Mouse (Mus musculus): ENCODE measurements at regions not wholly inside any gene's neighbourhood (a gene's known extent, or its start where the extent isn't known, plus 50 kb on each side); places are given as distances from the start of the nearest gene placed in this dataset.
A peak's percentile ranks its signal among the peaks of the same experiment; 100 is the strongest.

DNA sequence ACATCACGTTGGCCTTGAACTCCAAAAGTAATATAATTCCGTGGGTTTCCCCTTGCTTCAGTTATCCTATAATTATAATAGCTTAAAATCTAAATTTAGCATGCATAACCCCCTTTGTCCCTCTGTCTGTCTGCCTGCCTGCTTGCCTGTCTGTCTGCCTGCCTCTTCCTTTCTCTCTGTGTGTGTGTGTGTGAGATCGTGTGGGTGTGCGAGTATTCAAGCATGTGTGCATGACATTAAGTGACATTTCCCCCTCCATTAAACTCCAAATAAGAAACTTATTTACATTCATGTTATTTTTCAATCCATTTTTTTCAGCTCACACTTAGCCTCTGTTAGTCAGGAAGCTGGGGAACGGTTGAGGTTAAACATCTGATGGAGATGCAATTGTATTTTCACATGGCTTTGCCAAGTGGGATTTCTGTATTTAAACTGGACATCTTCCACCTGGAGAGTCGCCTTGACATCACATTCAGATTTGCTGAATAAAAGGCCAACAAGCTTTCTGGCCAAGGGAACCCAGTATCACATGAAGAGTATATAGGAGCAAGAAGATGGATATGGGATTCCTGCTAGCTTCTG is 130.8 kb upstream of the Map3k1 start:
- DNase-seq (ENCODE audit: low spot score in 2 of 2) = no peak

GRCm38 (mm10) chr13:111940275-111940674 is 131.5 kb upstream of the Map3k1 start:
- no peak for DNase-seq (ENCODE audit: low spot score in 2 of 2)

DNA sequence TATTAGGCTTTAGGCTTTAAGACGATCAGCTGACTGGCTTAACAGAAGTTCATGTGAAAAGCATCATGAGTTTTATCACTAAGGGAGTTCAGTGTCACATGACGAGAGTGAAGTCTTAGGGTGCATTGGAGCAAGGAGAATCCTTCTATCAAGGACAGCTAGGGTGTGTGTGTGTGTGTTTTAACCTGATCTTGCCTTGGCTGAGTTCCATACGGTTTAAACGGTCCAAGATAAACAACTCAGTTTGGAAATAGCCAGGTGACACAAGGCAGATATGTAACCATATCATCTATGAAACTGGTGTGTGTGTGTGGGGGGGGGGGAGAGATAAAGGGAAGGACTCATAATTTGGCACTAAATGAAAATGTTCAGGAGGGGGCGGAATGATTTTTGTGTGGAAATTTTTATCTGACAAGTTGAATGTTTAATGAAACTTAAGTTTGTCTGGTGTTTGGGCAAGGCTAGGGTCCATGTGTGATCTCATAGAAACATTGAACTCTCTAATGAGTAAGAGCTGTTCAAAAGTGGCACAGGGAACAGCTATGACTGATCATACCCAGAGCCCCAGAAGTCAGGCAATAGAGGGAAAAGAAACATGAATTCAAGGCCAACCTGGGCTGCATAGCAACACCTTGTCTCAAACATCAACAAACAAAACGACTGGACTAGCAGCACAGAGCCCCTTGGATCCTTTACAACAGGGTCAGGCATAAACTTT is 132.2 kb upstream of the Map3k1 start:
- no peak for DNase-seq (ENCODE audit: low spot score in 2 of 2)

DNA sequence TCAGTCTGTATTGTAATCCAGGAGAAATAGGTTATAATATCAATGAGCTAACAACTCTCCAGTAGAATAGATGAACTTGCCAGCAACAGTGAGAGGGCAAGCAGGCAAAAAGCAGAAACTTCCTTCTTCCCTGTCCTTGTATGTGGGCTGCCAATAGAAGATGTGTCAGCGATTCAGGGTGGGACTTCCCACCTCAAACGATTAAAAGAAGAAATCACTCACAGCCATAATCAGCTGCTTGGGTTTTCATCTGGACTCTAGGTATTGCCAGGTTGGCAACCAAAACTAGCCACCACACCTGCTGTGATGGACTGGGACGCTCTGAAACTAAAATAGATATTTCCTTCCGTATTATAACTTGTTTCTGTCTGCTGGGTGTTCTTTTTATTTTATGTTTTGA is 133.2 kb upstream of the Map3k1 start:
- no peak for DNase-seq (ENCODE audit: low spot score in 2 of 2)

DNA sequence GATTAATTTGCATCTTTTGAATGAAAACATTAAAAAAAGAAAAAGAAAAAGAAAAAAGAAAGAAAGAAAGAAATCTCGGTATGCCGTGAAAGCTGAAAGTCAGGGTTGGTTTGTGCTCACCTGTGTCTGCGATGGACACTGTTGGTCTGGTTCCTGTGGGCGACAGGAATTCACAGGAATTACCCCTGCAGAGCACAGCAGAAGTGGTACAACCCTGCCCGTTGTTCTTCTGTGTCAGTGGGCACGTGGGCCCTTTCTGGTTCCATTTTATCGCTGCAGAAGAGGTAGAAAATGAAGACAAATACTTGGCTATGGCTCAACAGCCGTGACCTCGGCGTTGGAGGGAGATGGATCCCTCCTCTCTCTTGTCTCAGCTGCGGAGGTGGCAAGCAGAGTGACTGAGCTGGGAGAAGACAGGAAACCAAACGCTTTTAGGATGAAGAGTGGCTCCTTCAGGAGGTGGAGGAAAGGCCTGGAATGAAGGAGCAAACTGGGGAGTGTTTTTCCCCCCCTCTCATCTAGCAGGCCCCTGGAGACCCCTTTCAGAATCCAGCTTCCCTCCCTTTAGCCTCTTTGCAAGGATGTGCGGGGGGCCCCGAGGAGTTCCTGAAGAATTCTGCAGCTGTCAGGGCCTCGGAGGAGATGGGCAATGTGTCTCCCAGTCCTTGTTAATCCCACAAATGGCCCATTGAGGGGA is 134.7 kb upstream of the Map3k1 start:
- peak; percentile 41 to 43 for DNase-seq (ENCODE audit: low spot score in 2 of 2)

GRCm38 (mm10) chr13:111944089-111944406 is 135.3 kb upstream of the Map3k1 start:
- peak; percentile 79 to 83 for DNase-seq (ENCODE audit: low spot score in 2 of 2)

DNA sequence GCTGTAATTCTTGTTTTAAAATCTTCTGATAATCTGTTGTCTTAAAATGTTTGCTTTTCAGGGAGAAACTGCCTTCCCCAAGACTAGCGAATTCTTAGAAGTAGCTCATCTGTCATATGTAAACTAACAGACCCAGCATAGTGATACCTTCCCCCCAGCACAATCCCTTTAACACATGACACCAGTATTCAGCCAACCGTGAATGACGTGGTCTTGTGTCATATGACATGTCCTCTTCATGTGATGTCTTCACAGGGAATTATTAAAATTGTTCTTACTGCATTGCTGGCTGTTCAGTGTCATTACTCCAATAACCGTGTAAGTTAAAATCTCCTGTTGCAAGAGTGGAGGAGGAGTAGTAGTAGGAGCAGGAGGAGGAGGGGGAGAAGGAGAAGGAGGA is 137.5 kb upstream of the Map3k1 start:
- no peak for DNase-seq (ENCODE audit: low spot score in 2 of 2)

- peak in 1 of 2 experiments; percentile 25 for DNase-seq (ENCODE audit: low spot score in 2 of 2)
Observed at GRCm38 (mm10) chr13:111946811-111947210, 138.0 kb upstream of the Map3k1 start.

DNA sequence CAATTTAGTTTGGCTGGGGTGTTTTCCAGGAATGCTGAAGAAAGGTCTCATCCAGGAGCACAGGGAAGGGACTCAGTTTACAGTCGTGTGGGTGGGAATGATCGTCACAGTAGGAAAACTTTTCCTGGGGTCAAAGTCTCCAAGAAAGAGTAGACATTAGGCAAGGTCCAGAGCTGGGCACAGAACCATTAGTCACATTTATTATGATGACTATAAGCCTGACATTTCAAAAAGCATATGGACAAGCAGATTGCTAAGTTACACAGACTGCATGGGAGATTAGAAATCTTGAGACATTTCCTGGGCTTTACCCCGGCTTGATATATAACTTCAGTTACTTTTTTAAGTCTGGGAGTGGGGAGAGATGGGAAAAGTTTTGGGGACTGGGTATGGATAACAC is 139.6 kb upstream of the Map3k1 start:
- DNase-seq (ENCODE audit: low spot score in 2 of 2) = no peak

DNA sequence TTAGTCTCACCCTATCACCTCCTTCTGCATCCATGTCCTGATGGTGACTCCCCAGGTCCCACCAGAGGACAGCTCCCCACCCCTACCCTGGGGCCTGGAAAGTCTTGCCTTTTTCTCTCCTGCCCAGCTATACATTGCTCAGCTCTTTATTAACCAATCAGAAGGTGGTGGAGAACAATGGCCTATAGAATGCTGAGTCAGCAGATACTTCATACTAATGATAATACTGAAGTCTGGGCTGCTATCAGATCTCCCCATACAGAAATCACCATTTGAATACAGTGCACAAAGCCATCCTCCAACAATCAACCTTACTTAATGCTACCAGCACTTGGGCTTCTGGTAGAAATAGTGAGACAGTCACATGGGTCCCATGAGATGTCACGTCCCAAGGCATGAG is 141.2 kb upstream of the Map3k1 start:
- no peak for DNase-seq (ENCODE audit: low spot score in 2 of 2)

GRCm38 (mm10) chr13:111953860-111954519 is 145.2 kb upstream of the Map3k1 start:
- no peak for DNase-seq (ENCODE audit: low spot score in 2 of 2)

DNA sequence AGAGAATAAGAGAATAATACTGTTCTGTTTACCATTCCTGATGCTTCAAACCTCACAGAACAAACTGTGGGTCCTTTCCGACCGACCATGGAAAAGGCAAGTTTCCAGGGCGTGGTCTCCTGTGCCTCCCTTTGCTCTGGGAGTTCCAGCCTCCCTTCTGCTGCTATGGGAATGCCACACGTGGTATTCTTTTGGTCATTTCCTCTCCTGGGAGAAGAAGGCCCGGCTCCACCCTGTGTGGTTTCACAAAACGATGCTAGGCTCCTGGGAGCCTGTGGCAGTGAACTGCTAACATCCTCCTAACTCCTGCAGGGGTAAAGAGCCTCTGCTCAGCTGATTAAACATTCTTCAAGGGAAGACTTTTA is 145.7 kb upstream of the Map3k1 start:
- no peak for DNase-seq (ENCODE audit: low spot score in 2 of 2)

- no peak for DNase-seq (ENCODE audit: low spot score in 2 of 2)
Observed at GRCm38 (mm10) chr13:111957118-111957517, 148.3 kb upstream of the Map3k1 start.

DNA sequence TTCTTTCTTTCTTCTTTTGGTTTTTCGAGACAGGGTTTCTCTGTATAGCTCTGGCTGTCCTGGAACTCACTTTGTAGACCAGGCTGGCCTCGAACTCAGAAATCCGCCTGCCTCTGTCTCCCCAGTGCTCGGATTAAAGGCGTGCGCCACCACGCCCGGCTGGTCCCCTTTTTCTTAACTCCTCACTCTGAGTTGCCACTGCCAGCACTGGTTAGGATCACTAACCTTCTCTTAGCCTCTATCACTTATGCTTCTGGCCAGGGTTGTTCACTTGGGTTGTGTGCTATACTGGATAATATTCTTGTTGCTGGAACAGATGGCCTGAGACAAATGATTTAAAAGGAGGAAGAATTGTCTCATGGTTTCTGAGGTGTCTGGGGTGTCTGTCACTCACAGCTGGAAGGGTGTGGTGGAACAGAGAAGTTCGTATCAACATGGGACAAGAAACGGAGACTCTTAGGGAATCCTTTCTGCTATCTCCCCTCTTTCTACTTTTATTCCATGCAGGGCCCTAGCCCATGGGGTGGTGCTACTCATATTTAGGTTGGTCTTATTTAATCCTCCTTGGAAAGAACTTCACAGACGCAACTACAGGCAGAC is 149.0 kb upstream of the Map3k1 start:
- DNase-seq (ENCODE audit: low spot score in 2 of 2) = no peak

DNA sequence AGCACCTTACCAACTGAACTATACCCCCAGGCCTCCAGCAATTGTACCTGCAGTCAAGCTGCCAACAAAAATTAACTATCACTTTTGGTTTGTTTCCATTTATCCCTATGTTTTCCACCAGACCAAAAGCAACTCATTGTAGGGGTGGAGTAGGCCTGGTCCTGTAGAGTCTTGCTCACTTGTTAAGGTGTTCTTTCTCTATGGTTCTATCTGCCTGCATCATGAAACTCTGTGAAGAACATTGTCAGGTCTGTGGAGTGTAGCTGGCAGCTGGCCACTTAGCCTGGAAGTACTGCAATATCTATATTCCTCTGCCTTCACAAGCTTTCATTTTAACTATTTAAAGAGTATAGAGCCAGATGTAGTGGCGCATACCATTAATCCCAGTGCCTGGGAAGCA is 149.6 kb upstream of the Map3k1 start:
- no peak for DNase-seq (ENCODE audit: low spot score in 2 of 2)

DNA sequence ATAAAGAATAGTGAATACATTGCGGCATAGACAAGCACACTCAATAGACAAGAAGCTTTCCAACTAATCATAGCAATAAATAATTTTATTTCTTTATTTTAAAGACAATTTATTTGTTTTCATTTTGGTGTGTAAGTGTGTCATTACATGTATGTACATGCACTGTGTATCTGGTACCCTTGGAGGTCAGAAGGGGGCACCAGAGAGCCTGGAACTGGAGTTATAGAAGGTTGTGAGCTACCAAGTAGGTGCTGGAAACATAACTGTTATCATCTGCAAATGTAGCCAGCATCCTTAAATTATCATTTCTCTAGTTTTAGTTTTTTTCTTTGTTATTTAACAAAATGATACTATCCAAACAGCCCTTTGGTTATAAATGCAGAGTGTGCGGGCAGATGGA is 151.2 kb upstream of the Map3k1 start:
- no peak for DNase-seq (ENCODE audit: low spot score in 2 of 2)

- DNase-seq (ENCODE audit: low spot score in 2 of 2) = no peak
Observed at GRCm38 (mm10) chr13:111961423-111961822, 152.6 kb upstream of the Map3k1 start.

DNA sequence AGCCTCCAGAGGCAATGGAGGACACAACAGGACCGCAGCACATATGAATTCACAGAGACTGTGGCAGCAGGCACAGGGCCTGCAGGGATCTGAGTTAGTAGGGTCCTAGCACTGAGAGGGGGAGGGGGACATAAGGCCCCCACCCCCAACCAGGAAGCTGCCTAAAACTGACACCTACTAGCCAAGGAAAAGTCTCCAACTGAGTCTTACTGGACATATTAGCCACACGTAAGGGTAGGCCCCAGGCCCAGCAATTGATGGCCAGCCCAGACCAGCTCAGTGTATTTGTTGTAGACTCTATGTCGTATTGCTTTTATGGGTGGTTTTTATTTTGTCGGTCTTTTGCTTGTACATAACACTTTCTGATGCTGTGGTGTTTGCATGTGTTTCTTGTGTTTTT is 153.4 kb upstream of the Map3k1 start:
- DNase-seq (ENCODE audit: low spot score in 2 of 2) = no peak

GRCm38 (mm10) chr13:111966113-111966512 is 157.3 kb upstream of the Map3k1 start:
- no peak for DNase-seq (ENCODE audit: low spot score in 2 of 2)

DNA sequence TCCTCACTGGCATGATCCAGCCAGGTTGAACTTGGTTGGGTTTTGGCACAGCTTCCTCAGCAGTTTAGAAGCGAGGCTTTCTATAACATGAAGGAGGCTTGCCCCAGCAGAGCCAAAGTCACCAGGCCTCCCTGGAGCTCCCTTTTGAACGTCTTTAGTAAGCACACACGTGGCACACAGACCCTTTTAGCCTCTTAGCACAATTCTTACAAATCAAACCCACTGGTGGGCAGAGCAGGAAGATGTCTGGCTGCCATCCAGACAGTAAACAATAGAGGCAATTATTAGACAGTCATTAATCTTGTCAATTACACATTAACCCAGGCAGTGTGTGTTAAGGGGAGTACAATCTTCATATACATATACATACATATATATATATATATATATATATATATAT is 157.8 kb upstream of the Map3k1 start:
- no peak for DNase-seq (ENCODE audit: low spot score in 2 of 2)

GRCm38 (mm10) chr13:111968197-111968596 is 159.4 kb upstream of the Map3k1 start:
- no peak for DNase-seq (ENCODE audit: low spot score in 2 of 2)

DNA sequence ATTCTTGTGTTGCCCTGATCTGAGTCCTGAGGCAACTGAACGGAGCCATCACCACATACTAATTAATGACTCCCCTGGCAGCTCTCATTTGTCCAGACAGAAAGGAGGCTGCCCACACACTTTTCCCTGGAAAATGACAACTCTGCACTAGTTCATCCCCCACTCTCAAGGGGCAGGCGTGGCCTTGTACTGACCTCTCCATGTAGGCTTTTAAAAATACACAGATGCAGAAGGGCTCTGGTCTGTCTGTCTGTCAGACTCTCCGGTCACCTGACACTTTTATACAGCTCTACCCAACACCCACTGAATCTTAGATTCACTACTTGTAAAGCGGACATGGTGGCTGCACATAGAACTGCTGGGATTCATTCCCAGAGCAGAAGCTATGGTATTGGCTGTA is 165.5 kb upstream of the Map3k1 start:
- no peak for DNase-seq (ENCODE audit: low spot score in 2 of 2)

DNA sequence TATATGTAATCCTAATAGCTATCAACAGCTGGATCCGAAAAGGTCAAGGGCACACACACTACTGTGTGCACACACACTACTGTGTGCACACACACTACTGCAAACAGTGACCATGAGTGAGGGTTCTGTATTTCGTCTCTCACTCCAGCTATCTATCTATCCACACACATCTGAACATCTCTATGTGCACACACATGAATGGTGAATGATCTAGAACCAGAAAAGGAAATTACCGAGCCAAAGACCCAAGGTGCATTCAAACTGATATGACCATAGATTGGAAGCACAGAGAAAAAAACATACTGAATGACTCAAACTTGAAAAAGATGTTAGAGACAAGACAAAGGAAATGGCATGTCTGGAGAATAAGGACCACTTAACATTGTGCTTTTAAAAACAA is 166.8 kb upstream of the Map3k1 start:
- DNase-seq (ENCODE audit: low spot score in 2 of 2) = no peak
